Mouse (Mus musculus): ENCODE measurements at regions not wholly inside any gene's neighbourhood (a gene's known extent, or its start where the extent isn't known, plus 50 kb on each side); places are given as distances from the start of the nearest gene placed in this dataset.

GRCm38 (mm10) chr12:35712671-35713070 is 177.8 kb upstream of the Ahr start:
- ATAC-seq = peak; percentile 62

GRCm38 (mm10) chr12:35711549-35712070 is 176.8 kb upstream of the Ahr start:
- ATAC-seq = no peak

- ATAC-seq = no peak
Observed at GRCm38 (mm10) chr12:35710323-35710722, 175.5 kb upstream of the Ahr start.

GRCm38 (mm10) chr12:35703479-35703878 is 168.6 kb upstream of the Ahr start:
- ATAC-seq = no peak

- no peak for ATAC-seq
Observed at GRCm38 (mm10) chr12:35702674-35703073, 167.8 kb upstream of the Ahr start.

GRCm38 (mm10) chr12:35694253-35694652 is 159.4 kb upstream of the Ahr start:
- ATAC-seq = no peak

- ATAC-seq = peak; percentile 56
Observed at GRCm38 (mm10) chr12:35690914-35691313, 156.1 kb upstream of the Ahr start.

GRCm38 (mm10) chr12:35686231-35686630 is 151.4 kb upstream of the Ahr start:
- no peak for ATAC-seq

GRCm38 (mm10) chr12:35685189-35685588 is 150.4 kb upstream of the Ahr start:
- no peak for ATAC-seq

GRCm38 (mm10) chr12:35681864-35682449 is 147.1 kb upstream of the Ahr start:
- ATAC-seq = peak; percentile 56

GRCm38 (mm10) chr12:35679903-35680302 is 145.1 kb upstream of the Ahr start:
- no peak for ATAC-seq

- no peak for ATAC-seq
Observed at GRCm38 (mm10) chr12:35679025-35679424, 144.2 kb upstream of the Ahr start.

- peak; percentile 68 for ATAC-seq
Observed at GRCm38 (mm10) chr12:35674487-35674886, 139.6 kb upstream of the Ahr start.

- no peak for ATAC-seq
Observed at GRCm38 (mm10) chr12:35670980-35671379, 136.1 kb upstream of the Ahr start.

- no peak for ATAC-seq
Observed at GRCm38 (mm10) chr12:35668716-35669115, 133.9 kb upstream of the Ahr start.

GRCm38 (mm10) chr12:35667705-35668104 is 132.9 kb upstream of the Ahr start:
- no peak for ATAC-seq

- no peak for ATAC-seq
Observed at GRCm38 (mm10) chr12:35667218-35667617, 132.4 kb upstream of the Ahr start.

GRCm38 (mm10) chr12:35666062-35666461 is 131.2 kb upstream of the Ahr start:
- ATAC-seq = no peak

GRCm38 (mm10) chr12:35663062-35663461 is 128.2 kb upstream of the Ahr start:
- ATAC-seq = no peak

- no peak for ATAC-seq
Observed at GRCm38 (mm10) chr12:35656563-35656962, 121.7 kb upstream of the Ahr start.

- ATAC-seq = no peak
Observed at GRCm38 (mm10) chr12:35649772-35650171, 114.9 kb upstream of the Ahr start.

GRCm38 (mm10) chr12:35642473-35642872 is 107.6 kb upstream of the Ahr start:
- ATAC-seq = no peak

- ATAC-seq = no peak
Observed at GRCm38 (mm10) chr12:35641741-35642140, 106.9 kb upstream of the Ahr start.

GRCm38 (mm10) chr12:35640911-35641345 is 106.1 kb upstream of the Ahr start:
- peak; percentile 75 for ATAC-seq

GRCm38 (mm10) chr12:35623484-35623883 is 88.6 kb upstream of the Ahr start:
- no peak for ATAC-seq

Measured in CD4-positive, CD25-positive, alpha-beta regulatory T cell, adult 4 months (primary cell).